Mouse (Mus musculus) large intestine, adult 2 months (tissue): Measurements from ENCODE around the gene Cldn10. TPM values are rescaled to one million over a fixed set of nuclear protein-coding genes. Genes with fewer than 3 reads are reported as not detected.
"Not testable (repeated sequence)": the region's sequence is repeated elsewhere in the genome, so short reads cannot be mapped to it uniquely, and the experiment has no call there.

Experiments
- DNase-seq: peaks from one replicate; pipeline ENCODE4 v3.0.0-alpha.2; 2012; ENCODE audit warnings: low read depth, low spot score
- WGBS: fragments of 180-500 bp; shearing (Covaris S2); methylation state at CpG from one replicate; pipeline ENCODE4 v1.1.7; 2018; 5-methylcytosine and 5-hydroxymethylcytosine counted together
- polyA plus RNA-seq: library from polyadenylated mRNA; depleted of rRNA; stranded (reverse); fragments of >200 nt; gene quantifications from 2 replicates; pipeline ENCODE4 v1.2.3, GENCODE M21; 2012

Cldn10 gene
- polyA plus RNA-seq, 1 experiment, result 0.63 TPM

DNA sequence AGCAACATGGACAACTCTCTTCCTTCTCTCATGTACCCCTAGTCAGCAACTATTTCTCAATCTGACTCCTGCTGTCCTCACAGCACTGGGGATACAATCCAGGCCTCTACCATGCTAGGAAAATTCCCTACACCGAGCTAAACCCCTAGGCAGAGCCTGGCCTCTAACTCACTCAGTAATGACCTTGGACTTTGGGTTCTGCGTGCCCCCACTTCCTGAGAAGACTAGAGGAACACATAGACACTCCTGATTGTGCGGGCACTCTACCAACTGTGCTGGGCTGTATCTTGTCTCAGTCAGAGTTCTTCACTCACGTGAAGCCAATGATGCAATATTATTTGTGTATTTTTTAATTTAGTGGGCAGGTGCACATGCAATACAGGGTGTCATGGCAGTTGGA is 10.2 kb upstream of the Cldn10 start:
- DNase-seq, result no peak
- 85% methylated on average over 4 of the region's 4 CpGs for WGBS

GRCm38 (mm10) chr14:118781601-118782000 is 6.1 kb upstream of the Cldn10 start:
- no peak for DNase-seq
- 83% methylated on average over 7 of the region's 7 CpGs for WGBS

- WGBS, result 38% methylated on average over 3 of the region's 3 CpGs
- DNase-seq, result no peak
Measured at GRCm38 (mm10) chr14:118782241-118782640, 5.5 kb upstream of the Cldn10 start.

DNA sequence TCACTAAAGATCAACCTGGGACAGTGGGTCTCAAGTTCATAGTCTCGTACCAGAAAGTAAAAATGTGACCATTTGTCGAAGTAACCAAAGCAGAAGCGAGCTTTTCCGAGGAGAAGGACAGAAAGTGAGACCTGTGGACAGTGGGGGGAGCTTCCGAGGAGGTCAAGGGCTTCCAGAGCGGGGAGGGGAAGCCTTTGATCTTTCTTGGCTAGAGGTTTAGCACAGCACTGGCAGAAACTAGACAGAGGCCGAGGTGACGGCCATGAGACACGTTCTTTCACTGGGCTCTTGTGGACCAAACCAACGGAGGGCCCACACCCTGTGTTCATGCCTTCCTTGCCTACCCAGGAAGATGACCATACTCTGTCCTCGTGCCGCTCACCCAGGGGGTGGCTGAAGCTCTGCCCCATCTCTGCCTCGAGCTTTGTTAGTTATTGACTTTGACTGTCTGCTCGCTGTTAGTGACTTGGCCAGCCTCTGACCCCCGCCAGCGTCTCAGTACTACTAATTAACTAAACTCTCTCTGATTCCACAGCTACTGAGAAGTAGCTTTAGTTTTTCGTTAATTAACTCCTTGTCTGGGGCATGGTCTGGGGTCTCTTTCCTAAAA is 4.3 kb upstream of the Cldn10 start:
- no peak for DNase-seq
- whole genome bisulfite sequencing, result 79% methylated on average over 17 of the region's 17 CpGs

DNA sequence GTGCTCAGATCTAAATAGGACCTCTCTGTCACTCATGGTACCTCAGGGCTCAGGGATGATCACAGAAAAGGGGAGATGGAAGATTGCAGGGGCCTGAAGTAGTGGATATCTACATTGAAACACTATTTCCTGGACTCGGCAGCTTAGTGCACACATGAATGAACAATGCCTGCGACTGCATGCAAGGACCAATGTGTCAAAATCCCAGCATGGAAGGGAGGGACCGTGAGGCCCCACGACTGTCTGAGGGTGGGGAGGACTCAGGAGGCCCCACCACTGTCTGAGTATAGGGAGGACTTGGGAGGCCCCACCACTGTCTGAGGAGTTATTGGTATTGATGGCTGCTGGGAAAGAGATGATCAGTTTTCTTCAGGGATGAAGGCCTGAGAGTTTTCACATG is 2.5 kb downstream of the Cldn10 start:
- DNase-seq, result no peak
- WGBS, result 78% methylated on average over 4 of the region's 4 CpGs

- DNase-seq, result no peak
- 96% methylated on average over 7 of the region's 7 CpGs for WGBS
Measured at GRCm38 (mm10) chr14:118792957-118793356, 5.2 kb downstream of the Cldn10 start.

DNA sequence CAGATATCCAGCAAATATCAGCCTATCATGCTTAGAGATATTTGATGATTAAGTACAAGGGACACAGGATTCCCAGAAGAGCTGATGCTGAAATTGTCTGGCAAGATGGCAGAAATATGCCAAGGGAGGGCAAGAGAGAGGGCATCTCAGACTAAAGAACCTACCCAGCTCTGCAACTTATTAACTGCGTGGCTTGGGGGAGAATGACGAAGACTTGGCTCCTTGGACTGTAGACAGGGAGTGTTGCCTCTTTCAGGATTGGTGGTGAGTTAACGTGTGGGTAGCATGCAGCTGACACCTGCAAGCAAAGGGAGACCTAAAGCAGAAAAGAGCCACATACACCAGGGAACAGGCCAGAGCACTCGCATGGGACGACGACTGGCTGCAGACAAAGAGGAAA is 5.7 kb downstream of the Cldn10 start:
- no peak for DNase-seq
- 82% methylated on average over 6 of the region's 6 CpGs for WGBS

DNA sequence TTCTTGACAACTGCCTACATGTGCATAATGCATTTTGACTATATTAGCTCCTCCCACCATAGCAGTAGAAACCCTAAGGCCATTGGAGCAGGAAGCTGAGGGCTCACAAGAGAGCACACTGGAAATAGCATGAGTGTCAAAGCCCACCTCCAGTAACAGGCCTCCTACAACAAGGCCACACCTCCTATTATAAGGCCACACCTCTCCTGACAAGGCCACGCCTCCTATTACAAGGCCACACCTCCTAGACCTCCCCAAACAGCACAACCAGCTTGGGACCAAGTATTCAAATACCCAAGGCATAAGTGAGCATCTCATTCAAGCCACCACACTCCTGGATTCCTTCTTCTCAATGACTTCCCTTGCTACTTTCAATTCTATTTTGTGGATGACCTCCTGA is 6.5 kb downstream of the Cldn10 start:
- 33% methylated on average over 1 of the region's 1 CpGs for WGBS
- no peak for DNase-seq

DNA sequence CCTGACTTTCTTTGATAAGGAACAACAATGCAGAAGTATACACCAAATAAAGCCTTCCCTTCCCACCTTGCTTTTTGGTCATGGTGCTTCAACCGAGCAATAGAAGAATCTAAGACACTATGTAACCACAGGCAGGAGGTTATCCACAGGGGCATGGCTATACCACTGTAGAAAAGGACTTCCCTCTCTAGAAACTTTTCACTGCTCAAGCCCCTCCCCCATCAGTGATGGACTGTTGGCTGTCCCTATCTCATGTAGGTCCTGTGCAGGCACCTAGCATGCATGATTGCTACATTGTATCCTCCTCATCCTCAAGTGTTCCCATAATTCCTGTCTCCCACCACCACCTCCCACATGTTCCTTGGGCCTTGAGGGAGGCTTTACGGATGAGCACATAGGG is 7.2 kb downstream of the Cldn10 start:
- WGBS, result 90% methylated on average over 2 of the region's 2 CpGs
- DNase-seq, result no peak

DNA sequence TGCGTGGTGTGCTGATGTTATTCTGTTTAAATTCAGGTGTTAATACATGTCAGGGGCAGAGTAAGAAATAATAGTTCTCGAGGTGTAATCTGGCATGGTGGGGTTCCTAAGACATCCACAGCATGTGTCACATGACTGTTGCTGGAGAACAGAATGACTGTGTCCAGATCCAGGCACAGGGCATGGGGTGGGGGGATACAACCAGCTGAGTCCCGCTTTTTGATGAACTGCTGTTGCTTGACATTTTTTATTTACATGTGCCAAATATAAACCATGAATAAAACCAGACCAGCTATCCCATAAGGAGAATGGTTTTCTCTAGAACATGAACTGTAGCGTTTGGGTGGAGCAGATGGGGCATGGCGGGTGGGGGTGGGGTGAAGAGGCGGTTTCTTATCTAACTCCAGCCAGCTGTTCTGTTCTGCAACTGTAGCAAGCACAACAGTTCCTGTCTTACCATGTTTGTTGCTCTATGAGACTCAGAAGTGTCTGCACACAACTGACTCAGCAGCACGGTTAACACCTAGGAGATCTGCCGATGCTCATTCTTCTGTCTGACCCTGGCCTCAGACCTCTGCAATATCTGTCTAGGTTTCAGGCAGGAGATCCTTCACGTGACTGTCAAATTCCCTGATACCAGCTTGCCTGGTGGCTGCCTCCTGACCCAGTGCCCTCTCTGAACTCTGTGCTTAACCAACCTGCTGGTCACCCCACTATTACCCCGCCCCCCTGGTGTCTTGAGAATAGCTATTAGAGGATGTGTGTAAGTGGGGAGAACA is 8.4 kb downstream of the Cldn10 start:
- DNase-seq, result no peak

GRCm38 (mm10) chr14:118796694-118797058 is 9.0 kb downstream of the Cldn10 start:
- 29% methylated on average over 5 of the region's 5 CpGs for WGBS
- DNase-seq, result no peak

More for the DNA sequence above, 8.4 kb downstream of the Cldn10 start:
- 39% methylated on average over 10 of the region's 10 CpGs for whole genome bisulfite sequencing

DNA sequence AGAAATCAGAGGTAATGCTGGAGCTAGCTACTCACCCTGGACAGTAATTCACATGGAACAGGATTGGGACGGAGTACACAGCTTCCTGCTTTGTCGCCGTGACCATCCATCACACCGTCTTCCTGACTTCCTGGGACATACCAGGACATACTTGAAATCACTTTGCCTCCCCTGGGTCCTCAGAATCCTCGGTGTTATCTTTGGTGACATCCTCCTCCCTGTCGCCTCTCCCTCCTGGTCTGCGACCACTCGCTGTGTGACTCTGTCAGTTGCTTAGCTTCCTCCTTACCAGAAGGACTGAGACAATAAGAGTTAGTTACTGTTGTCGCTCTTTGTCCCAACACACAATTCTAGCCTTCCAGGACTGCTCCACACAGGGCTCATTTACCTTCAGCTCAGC is 9.6 kb downstream of the Cldn10 start:
- DNase-seq, result no peak
- 73% methylated on average over 9 of the region's 9 CpGs for WGBS

GRCm38 (mm10) chr14:118799918-118800317 is 12.2 kb downstream of the Cldn10 start:
- DNase-seq, result no peak
- 69% methylated on average over 9 of the region's 9 CpGs for WGBS

- DNase-seq, result no peak
Measured at GRCm38 (mm10) chr14:118803936-118804335, 16.2 kb downstream of the Cldn10 start.

DNA sequence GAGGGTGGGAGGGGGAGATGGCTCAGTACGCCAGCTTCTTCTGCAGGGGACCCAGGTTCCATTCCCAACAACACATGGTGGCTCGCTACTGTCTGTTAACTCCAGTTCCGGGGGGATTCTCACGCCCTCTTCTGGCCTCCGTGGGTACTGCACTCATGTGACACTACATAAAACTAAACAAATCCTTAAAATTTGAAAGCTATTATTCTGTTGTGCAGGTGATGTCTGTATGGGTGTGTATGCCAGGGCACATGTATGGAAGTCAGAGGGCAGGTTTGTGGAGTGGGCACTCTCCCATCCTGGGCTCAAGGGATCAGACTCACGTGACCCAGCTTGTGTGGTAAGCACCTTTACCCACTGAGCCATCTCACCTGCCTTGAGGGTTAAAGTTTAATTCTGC is 16.6 kb downstream of the Cldn10 start:
- WGBS, result 32% methylated on average over 6 of the region's 6 CpGs
- no peak for DNase-seq

More at GRCm38 (mm10) chr14:118803936-118804335, 16.2 kb downstream of the Cldn10 start:
- whole genome bisulfite sequencing, result 22% methylated on average over 7 of the region's 7 CpGs

GRCm38 (mm10) chr14:118807653-118808052 is 19.9 kb downstream of the Cldn10 start:
- 78% methylated on average over 5 of the region's 5 CpGs for WGBS
- no peak for DNase-seq

GRCm38 (mm10) chr14:118808183-118808582 is 20.5 kb downstream of the Cldn10 start:
- 34% methylated on average over 2 of the region's 2 CpGs for WGBS
- DNase-seq, result not testable (repeated sequence)

GRCm38 (mm10) chr14:118809686-118810085 is 22.0 kb downstream of the Cldn10 start:
- WGBS, result 76% methylated on average over 4 of the region's 4 CpGs
- no peak for DNase-seq

- not testable (repeated sequence) for DNase-seq
Measured at GRCm38 (mm10) chr14:118811256-118811655, 23.5 kb downstream of the Cldn10 start.

DNA sequence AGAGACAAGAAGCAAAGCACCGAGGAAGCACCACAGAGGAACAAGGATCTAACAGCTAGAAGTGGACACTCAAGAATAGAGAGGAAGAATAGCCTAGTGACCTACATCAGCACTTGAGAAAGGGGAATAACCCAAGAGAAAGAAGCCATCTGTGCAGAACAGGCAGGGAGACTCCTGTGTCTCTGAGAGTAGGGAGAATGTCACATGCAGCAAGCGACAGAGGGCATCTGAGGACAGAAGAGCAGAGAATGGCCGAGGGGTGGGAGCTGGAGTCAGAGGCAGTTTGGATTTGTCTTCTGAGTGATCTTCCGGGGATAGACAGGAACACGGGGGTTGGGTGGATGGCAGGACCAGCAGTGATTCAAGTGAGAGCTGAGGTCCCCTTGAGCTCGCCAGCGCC is 25.4 kb downstream of the Cldn10 start:
- WGBS, result 61% methylated on average over 7 of the region's 7 CpGs
- no peak for DNase-seq

- DNase-seq, result peak; percentile 27
- WGBS, result 24% methylated on average over 4 of the region's 4 CpGs
Measured at GRCm38 (mm10) chr14:118816503-118816902, 28.8 kb downstream of the Cldn10 start.
